Mouse (Mus musculus): ENCODE measurements around the gene Espn. TPM values are rescaled to one million over a fixed set of nuclear protein-coding genes. Genes with fewer than 3 reads are reported as not detected.

Espn gene
- total and polyA plus RNA-seq, 2 experiments from 2014 or later: 0.69 to 0.71 TPM

GRCm38 (mm10) chr4:152170286-152170685 is 18.1 kb upstream of the Espn start:
- Histone ChIP-seq H3K27ac (ENCODE audit: low read depth, low read length) (no peak overlapping the region), H3K4me1 (ENCODE audit: insufficient read depth) (no peaks in the 10 kb centered on the region), H3K4me3 (ENCODE audit: low read depth, low read length) (no peak overlapping the region), H3K4me2 (ENCODE audit: low read depth) (no peak overlapping the region), H3K9me3 (ENCODE audit: low read length) (no peaks in the 10 kb centered on the region), H3K36me3 (ENCODE audit: insufficient read depth) (no peaks in the 10 kb centered on the region), H3K27me3 (ENCODE audit: insufficient read depth, low read length) (no peaks in the 10 kb centered on the region), H3K9ac (no peak overlapping the region)
- TF ChIP-seq CTCF (IDR thresholded peaks at IDR 0.05; ENCODE audit: low read depth): no peak
- no peak for DNase-seq
- WGBS: 84% methylated on average over 10 of the region's 10 CpGs
- ATAC-seq: no peak

GRCm38 (mm10) chr4:152169103-152169502 is 16.9 kb upstream of the Espn start:
- no peaks in the 10 kb centered on the region for H3K36me3 ChIP-seq (ENCODE audit: insufficient read depth)
- H3K27me3 ChIP-seq (ENCODE audit: insufficient read depth, low read length): no peaks in the 10 kb centered on the region
- H3K4me2 ChIP-seq (ENCODE audit: low read depth): no peak overlapping the region
- 81% methylated on average over 7 of the region's 7 CpGs for WGBS
- no peak overlapping the region for H3K9ac ChIP-seq
- ATAC-seq: no peak
- no peak for TF ChIP-seq CTCF (IDR thresholded peaks at IDR 0.05; ENCODE audit: low read depth)
- no peak for DNase-seq
- no peak overlapping the region for H3K4me3 ChIP-seq (ENCODE audit: low read depth, low read length)
- H3K4me1 ChIP-seq (ENCODE audit: insufficient read depth): no peaks in the 10 kb centered on the region
- no peak overlapping the region for H3K27ac ChIP-seq (ENCODE audit: low read depth, low read length)
- H3K9me3 ChIP-seq (ENCODE audit: low read length): no peaks in the 10 kb centered on the region

GRCm38 (mm10) chr4:152168052-152168451 is 15.9 kb upstream of the Espn start:
- DNase-seq: peak; percentile 35
- WGBS: 29% methylated on average over 8 of the region's 8 CpGs
- no peak for TF ChIP-seq CTCF (IDR thresholded peaks at IDR 0.05; ENCODE audit: low read depth)
- Histone ChIP-seq H3K36me3 (ENCODE audit: insufficient read depth) (no peaks in the 10 kb centered on the region), H3K4me2 (ENCODE audit: low read depth) (no peak overlapping the region), H3K9ac (peak overlapping the region; percentile 14; the same call in 1 of the 2 replicates), H3K27me3 (ENCODE audit: insufficient read depth, low read length) (no peaks in the 10 kb centered on the region), H3K9me3 (ENCODE audit: low read length) (no peaks in the 10 kb centered on the region), H3K27ac (ENCODE audit: low read depth, low read length) (no peak overlapping the region), H3K4me1 (ENCODE audit: insufficient read depth) (no peaks in the 10 kb centered on the region), H3K4me3 (ENCODE audit: low read depth, low read length) (no peak overlapping the region)
- ATAC-seq: peak; percentile 66

- no peak overlapping the region for H3K4me2 ChIP-seq (ENCODE audit: low read depth)
- H3K9me3 ChIP-seq (ENCODE audit: low read length): no peaks in the 10 kb centered on the region
- H3K36me3 ChIP-seq (ENCODE audit: insufficient read depth): no peaks in the 10 kb centered on the region
- H3K27ac ChIP-seq (ENCODE audit: low read depth, low read length): no peak overlapping the region
- DNase-seq (peak; percentile 61), ATAC-seq (no peak)
- H3K9ac ChIP-seq: no peak overlapping the region
- WGBS: 26% methylated on average over 22 of the region's 22 CpGs
- peaks cover 14% of the 10 kb centered on the region for H3K27me3 ChIP-seq (ENCODE audit: insufficient read depth, low read length)
- no peaks in the 10 kb centered on the region for H3K4me1 ChIP-seq (ENCODE audit: insufficient read depth)
- H3K4me3 ChIP-seq (ENCODE audit: low read depth, low read length): no peak overlapping the region
- peak; percentile 92 for TF ChIP-seq CTCF (IDR thresholded peaks at IDR 0.05; ENCODE audit: low read depth)
These were observed 13.1 kb upstream of the Espn start for GRCm38 (mm10) chr4:152165036-152165931.

GRCm38 (mm10) chr4:152162748-152163147 is 10.6 kb upstream of the Espn start:
- no peaks in the 10 kb centered on the region for H3K36me3 ChIP-seq (ENCODE audit: insufficient read depth)
- H3K27ac ChIP-seq (ENCODE audit: low read depth, low read length): no peak overlapping the region
- H3K4me3 ChIP-seq (ENCODE audit: low read depth, low read length): no peak overlapping the region
- WGBS: 90% methylated on average over 2 of the region's 2 CpGs
- H3K4me1 ChIP-seq (ENCODE audit: insufficient read depth): peaks cover 4% of the 10 kb centered on the region; the same call in 1 of the 2 replicates
- H3K9ac ChIP-seq: no peak overlapping the region
- DNase-seq (no peak), ATAC-seq (no peak)
- no peak for TF ChIP-seq CTCF (IDR thresholded peaks at IDR 0.05; ENCODE audit: low read depth)
- no peaks in the 10 kb centered on the region for H3K9me3 ChIP-seq (ENCODE audit: low read length)
- H3K27me3 ChIP-seq (ENCODE audit: insufficient read depth, low read length): peaks cover 39% of the 10 kb centered on the region
- no peak overlapping the region for H3K4me2 ChIP-seq (ENCODE audit: low read depth)

- Histone ChIP-seq H3K4me2 (ENCODE audit: low read depth) (no peak overlapping the region), H3K9ac (no peak overlapping the region), H3K27me3 (ENCODE audit: insufficient read depth, low read length) (peaks cover 46% of the 10 kb centered on the region), H3K9me3 (ENCODE audit: low read length) (no peaks in the 10 kb centered on the region), H3K36me3 (ENCODE audit: insufficient read depth) (no peaks in the 10 kb centered on the region), H3K27ac (ENCODE audit: low read depth, low read length) (no peak overlapping the region), H3K4me1 (ENCODE audit: insufficient read depth) (peaks cover 4% of the 10 kb centered on the region; the same call in 1 of the 2 replicates), H3K4me3 (ENCODE audit: low read depth, low read length) (no peak overlapping the region)
- no peak for DNase-seq
- no peak for ATAC-seq
- TF ChIP-seq CTCF (IDR thresholded peaks at IDR 0.05; ENCODE audit: low read depth): no peak
- 68% methylated on average over 6 of the region's 6 CpGs for WGBS
These were observed 9.4 kb upstream of the Espn start for GRCm38 (mm10) chr4:152161601-152162000.

- no peaks in the 10 kb centered on the region for H3K9me3 ChIP-seq (ENCODE audit: low read length)
- DNase-seq (no peak), ATAC-seq (no peak)
- no peak overlapping the region for H3K9ac ChIP-seq
- H3K4me1 ChIP-seq (ENCODE audit: insufficient read depth): peaks cover 4% of the 10 kb centered on the region; the same call in 1 of the 2 replicates
- 42% methylated on average over 4 of the region's 4 CpGs for WGBS
- no peak overlapping the region for H3K4me3 ChIP-seq (ENCODE audit: low read depth, low read length)
- no peak overlapping the region for H3K27ac ChIP-seq (ENCODE audit: low read depth, low read length)
- TF ChIP-seq CTCF (IDR thresholded peaks at IDR 0.05; ENCODE audit: low read depth): no peak
- H3K27me3 ChIP-seq (ENCODE audit: insufficient read depth, low read length): peaks cover 46% of the 10 kb centered on the region
- no peaks in the 10 kb centered on the region for H3K36me3 ChIP-seq (ENCODE audit: insufficient read depth)
- no peak overlapping the region for H3K4me2 ChIP-seq (ENCODE audit: low read depth)
These were observed 8.6 kb upstream of the Espn start for GRCm38 (mm10) chr4:152160748-152161147.

Data from forebrain, postnatal 0 days (tissue).